Mouse (Mus musculus): ENCODE results near the gene Mecom. TPM values are rescaled to one million over a fixed set of nuclear protein-coding genes. Genes with fewer than 3 reads are reported as not detected.

The Mecom gene
- polyA plus RNA-seq, 1 experiment from 2014 or later, result 89.3 TPM

DNA sequence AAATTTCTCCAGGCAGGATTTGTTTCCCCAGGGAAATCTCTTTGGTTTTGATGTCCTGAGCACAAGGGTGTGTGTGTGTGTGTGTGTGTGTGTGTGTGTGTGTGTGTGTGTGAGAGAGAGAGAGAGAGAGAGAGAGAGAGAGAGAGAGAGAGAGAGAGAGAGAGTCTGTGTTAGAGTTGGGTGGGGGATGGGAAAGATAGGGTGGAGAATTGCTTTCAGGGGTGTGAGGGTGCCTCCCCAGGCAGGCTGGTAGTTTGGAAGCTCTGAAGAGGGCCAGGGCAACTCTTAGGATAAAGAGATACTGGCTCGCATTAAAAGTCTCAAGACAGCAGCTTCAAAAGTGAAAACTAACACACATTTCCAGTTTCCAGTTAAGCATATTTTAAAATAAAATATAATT, 534.4 kb downstream of the Mecom start:
- no peak for ATAC-seq (ENCODE audit: low FRiP score, low TSS enrichment)
- Histone ChIP-seq H3K4me3 (ENCODE audit: low read length) (peak overlapping the region; percentile 55), H3K36me3 (ENCODE audit: control insufficient read depth, insufficient read depth, low read length) (no peaks in the 10 kb centered on the region), H3K9me3 (ENCODE audit: control insufficient read depth, low read length) (no peaks in the 10 kb centered on the region), H3K9ac (ENCODE audit: low read depth, low read length) (peak overlapping the region; percentile 86), H3K4me2 (replicated peaks; ENCODE audit: low read depth, low read length) (peak overlapping the region; percentile 77), H3K27ac (ENCODE audit: low read depth, low read length) (peak overlapping the region; percentile 91; the same call in 1 of the 2 replicates), H3K4me1 (ENCODE audit: control insufficient read depth, insufficient read depth, low read length) (peaks cover 21% of the 10 kb centered on the region), H3K27me3 (ENCODE audit: control insufficient read depth, insufficient read depth, low read length) (no peaks in the 10 kb centered on the region)
- WGBS, result 16% methylated on average over 1 of the region's 1 CpGs

DNA sequence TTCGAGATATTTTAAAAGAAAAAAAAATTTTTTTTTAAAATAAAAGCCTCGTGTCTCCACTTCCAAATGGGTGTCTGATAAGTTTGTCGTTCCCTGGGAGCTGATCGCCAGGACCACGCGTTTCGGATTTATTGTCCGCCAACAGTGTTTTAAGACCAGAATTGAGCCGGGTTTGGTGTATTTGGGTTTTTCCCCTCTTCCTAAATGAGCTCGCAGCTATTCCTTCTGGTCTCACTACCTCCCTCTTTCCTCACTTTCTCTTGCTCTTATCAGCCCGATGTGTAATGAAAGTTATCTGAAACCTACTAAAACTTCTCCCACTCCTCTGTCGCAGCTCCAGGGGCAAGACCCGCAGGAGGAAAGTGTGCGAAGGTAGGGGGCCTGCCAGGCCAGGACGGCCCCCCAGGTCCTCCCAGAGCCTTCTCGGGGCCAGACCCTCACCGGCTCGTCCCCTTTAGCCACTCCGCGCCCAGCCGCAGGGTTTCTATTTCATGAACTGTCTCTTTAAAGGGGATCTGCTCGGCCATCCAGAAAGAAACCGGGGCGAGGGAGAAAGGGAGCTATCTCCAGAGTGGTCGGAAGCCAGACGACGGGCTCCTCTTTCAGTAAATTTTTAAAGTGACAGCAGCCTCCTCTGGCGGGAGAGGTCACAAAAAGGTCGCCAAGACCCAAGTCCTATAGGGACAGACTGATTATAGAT, 535.0 kb downstream of the Mecom start:
- Histone ChIP-seq H3K9ac (ENCODE audit: low read depth, low read length) (peak overlapping the region; percentile 86), H3K4me2 (replicated peaks; ENCODE audit: low read depth, low read length) (peak overlapping the region; percentile 77), H3K4me3 (ENCODE audit: low read length) (peak overlapping the region; percentile 55), H3K27me3 (ENCODE audit: control insufficient read depth, insufficient read depth, low read length) (no peaks in the 10 kb centered on the region), H3K27ac (ENCODE audit: low read depth, low read length) (peak overlapping the region; percentile 91), H3K4me1 (ENCODE audit: control insufficient read depth, insufficient read depth, low read length) (peaks cover 15% of the 10 kb centered on the region), H3K36me3 (ENCODE audit: control insufficient read depth, insufficient read depth, low read length) (no peaks in the 10 kb centered on the region), H3K9me3 (ENCODE audit: control insufficient read depth, low read length) (no peaks in the 10 kb centered on the region)
- under 1% methylated on average over 29 of the region's 29 CpGs for WGBS
- peak; percentile 81 for ATAC-seq (ENCODE audit: low FRiP score, low TSS enrichment)

GRCm38 (mm10) chr3:30012150-30012549, 535.7 kb downstream of the Mecom start:
- under 1% methylated on average over 27 of the region's 27 CpGs for WGBS
- no peak for ATAC-seq (ENCODE audit: low FRiP score, low TSS enrichment)
- Histone ChIP-seq H3K4me3 (ENCODE audit: low read length) (peak overlapping the region; percentile 55), H3K9me3 (ENCODE audit: control insufficient read depth, low read length) (no peaks in the 10 kb centered on the region), H3K4me2 (replicated peaks; ENCODE audit: low read depth, low read length) (peak overlapping the region; percentile 77), H3K27ac (ENCODE audit: low read depth, low read length) (peak overlapping the region; percentile 91), H3K4me1 (ENCODE audit: control insufficient read depth, insufficient read depth, low read length) (peaks cover 11% of the 10 kb centered on the region), H3K27me3 (ENCODE audit: control insufficient read depth, insufficient read depth, low read length) (no peaks in the 10 kb centered on the region), H3K9ac (ENCODE audit: low read depth, low read length) (peak overlapping the region; percentile 86), H3K36me3 (ENCODE audit: control insufficient read depth, insufficient read depth, low read length) (no peaks in the 10 kb centered on the region)

DNA sequence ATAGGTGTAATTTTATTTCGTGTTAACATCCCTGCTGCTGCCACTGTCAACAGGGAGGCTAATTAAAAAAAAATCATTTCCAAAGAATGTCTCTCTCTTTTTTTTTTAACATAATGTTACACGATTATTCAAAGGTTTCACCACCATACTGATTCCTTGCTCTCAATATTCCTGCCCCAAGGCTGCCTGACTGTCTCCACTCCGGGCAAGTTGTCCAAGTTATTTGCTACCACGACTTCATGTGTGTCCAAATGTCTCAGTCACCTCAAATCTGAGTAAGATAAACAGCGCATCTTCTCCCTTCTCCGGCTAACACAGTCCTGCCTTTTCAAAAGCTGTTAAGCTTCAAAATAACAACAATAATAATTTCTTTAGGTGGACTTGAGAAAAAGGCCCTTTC, 536.1 kb downstream of the Mecom start:
- peak overlapping the region; percentile 91 for H3K27ac ChIP-seq (ENCODE audit: low read depth, low read length)
- no peaks in the 10 kb centered on the region for H3K36me3 ChIP-seq (ENCODE audit: control insufficient read depth, insufficient read depth, low read length)
- peak overlapping the region; percentile 86 for H3K9ac ChIP-seq (ENCODE audit: low read depth, low read length)
- H3K9me3 ChIP-seq (ENCODE audit: control insufficient read depth, low read length), result no peaks in the 10 kb centered on the region
- H3K27me3 ChIP-seq (ENCODE audit: control insufficient read depth, insufficient read depth, low read length), result no peaks in the 10 kb centered on the region
- no peak for ATAC-seq (ENCODE audit: low FRiP score, low TSS enrichment)
- WGBS, result 4% methylated on average over 6 of the region's 6 CpGs
- H3K4me1 ChIP-seq (ENCODE audit: control insufficient read depth, insufficient read depth, low read length), result peaks cover 11% of the 10 kb centered on the region
- peak overlapping the region; percentile 55 for H3K4me3 ChIP-seq (ENCODE audit: low read length)
- peak overlapping the region; percentile 77 for H3K4me2 ChIP-seq (replicated peaks; ENCODE audit: low read depth, low read length)

- peak overlapping the region; percentile 55 for H3K4me3 ChIP-seq (ENCODE audit: low read length)
- H3K4me1 ChIP-seq (ENCODE audit: control insufficient read depth, insufficient read depth, low read length), result peaks cover 6% of the 10 kb centered on the region
- no peaks in the 10 kb centered on the region for H3K9me3 ChIP-seq (ENCODE audit: control insufficient read depth, low read length)
- H3K36me3 ChIP-seq (ENCODE audit: control insufficient read depth, insufficient read depth, low read length), result no peaks in the 10 kb centered on the region
- H3K9ac ChIP-seq (ENCODE audit: low read depth, low read length), result peak overlapping the region; percentile 86
- WGBS, result 13% methylated on average over 6 of the region's 6 CpGs
- H3K27ac ChIP-seq (ENCODE audit: low read depth, low read length), result peak overlapping the region; percentile 91
- no peak for ATAC-seq (ENCODE audit: low FRiP score, low TSS enrichment)
- no peaks in the 10 kb centered on the region for H3K27me3 ChIP-seq (ENCODE audit: control insufficient read depth, insufficient read depth, low read length)
- H3K4me2 ChIP-seq (replicated peaks; ENCODE audit: low read depth, low read length), result peak overlapping the region; percentile 77
Observed at GRCm38 (mm10) chr3:30010889-30011288, 536.9 kb downstream of the Mecom start.

GRCm38 (mm10) chr3:30009596-30009995, 538.2 kb downstream of the Mecom start:
- no peaks in the 10 kb centered on the region for H3K9me3 ChIP-seq (ENCODE audit: control insufficient read depth, low read length)
- no peaks in the 10 kb centered on the region for H3K36me3 ChIP-seq (ENCODE audit: control insufficient read depth, insufficient read depth, low read length)
- H3K4me3 ChIP-seq (ENCODE audit: low read length), result peak overlapping the region; percentile 34
- H3K27me3 ChIP-seq (ENCODE audit: control insufficient read depth, insufficient read depth, low read length), result no peaks in the 10 kb centered on the region
- H3K4me2 ChIP-seq (replicated peaks; ENCODE audit: low read depth, low read length), result peak overlapping the region; percentile 38
- WGBS, result 51% methylated on average over 5 of the region's 5 CpGs
- no peaks in the 10 kb centered on the region for H3K4me1 ChIP-seq (ENCODE audit: control insufficient read depth, insufficient read depth, low read length)
- no peak for ATAC-seq (ENCODE audit: low FRiP score, low TSS enrichment)
- peak overlapping the region; percentile 37; the same call in 1 of the 2 replicates for H3K27ac ChIP-seq (ENCODE audit: low read depth, low read length)
- peak overlapping the region; percentile 54 for H3K9ac ChIP-seq (ENCODE audit: low read depth, low read length)

GRCm38 (mm10) chr3:30004888-30005405, 542.9 kb downstream of the Mecom start:
- no peak overlapping the region for H3K9ac ChIP-seq (ENCODE audit: low read depth, low read length)
- H3K27ac ChIP-seq (ENCODE audit: low read depth, low read length), result peak overlapping the region; percentile 52; the same call in 1 of the 2 replicates
- 50% methylated on average over 8 of the region's 8 CpGs for WGBS
- no peak overlapping the region; the same call in 1 of the 2 replicates for H3K4me2 ChIP-seq (replicated peaks; ENCODE audit: low read depth, low read length)
- H3K27me3 ChIP-seq (ENCODE audit: control insufficient read depth, insufficient read depth, low read length), result no peaks in the 10 kb centered on the region
- H3K4me1 ChIP-seq (ENCODE audit: control insufficient read depth, insufficient read depth, low read length), result 0 out of 2 replicates have a peak, but pooled peaks cover 8% of the 10 kb centered on the region
- H3K9me3 ChIP-seq (ENCODE audit: control insufficient read depth, low read length), result no peaks in the 10 kb centered on the region
- H3K4me3 ChIP-seq (ENCODE audit: low read length), result no peak overlapping the region
- H3K36me3 ChIP-seq (ENCODE audit: control insufficient read depth, insufficient read depth, low read length), result no peaks in the 10 kb centered on the region
- peak; percentile 82 for ATAC-seq (ENCODE audit: low FRiP score, low TSS enrichment)

DNA sequence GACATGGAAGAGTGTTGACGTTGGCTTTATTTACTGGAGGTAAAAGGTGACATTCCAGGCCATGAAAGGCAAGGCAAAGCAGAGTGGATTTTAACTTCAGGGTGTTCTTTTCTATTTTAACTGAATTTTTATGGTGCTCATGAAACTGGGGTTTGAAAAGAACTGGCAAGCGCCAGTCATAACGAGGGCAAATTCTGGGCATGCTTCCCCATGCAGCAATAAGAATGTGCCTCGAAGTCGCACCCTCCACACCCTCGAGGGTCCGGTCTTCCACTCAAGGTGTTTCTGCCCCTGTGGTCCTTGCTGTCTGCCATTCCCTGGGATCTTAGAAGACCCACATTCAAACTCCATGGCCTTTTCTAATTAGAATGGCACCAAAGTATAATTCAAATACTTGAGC, 547.5 kb downstream of the Mecom start:
- Histone ChIP-seq H3K27me3 (ENCODE audit: control insufficient read depth, insufficient read depth, low read length) (no peaks in the 10 kb centered on the region), H3K9ac (ENCODE audit: low read depth, low read length) (peak overlapping the region; percentile 12; the same call in 1 of the 2 replicates), H3K36me3 (ENCODE audit: control insufficient read depth, insufficient read depth, low read length) (no peaks in the 10 kb centered on the region), H3K4me2 (replicated peaks; ENCODE audit: low read depth, low read length) (no peak overlapping the region), H3K4me1 (ENCODE audit: control insufficient read depth, insufficient read depth, low read length) (0 out of 2 replicates have a peak, but pooled peaks cover 9% of the 10 kb centered on the region), H3K4me3 (ENCODE audit: low read length) (no peak overlapping the region), H3K27ac (ENCODE audit: low read depth, low read length) (peak overlapping the region; percentile 47; the same call in 1 of the 2 replicates), H3K9me3 (ENCODE audit: control insufficient read depth, low read length) (no peaks in the 10 kb centered on the region)
- WGBS, result 58% methylated on average over 7 of the region's 7 CpGs
- ATAC-seq (ENCODE audit: low FRiP score, low TSS enrichment), result no peak

- no peak for ATAC-seq (ENCODE audit: low FRiP score, low TSS enrichment)
- Histone ChIP-seq H3K36me3 (ENCODE audit: control insufficient read depth, insufficient read depth, low read length) (peaks cover 2% of the 10 kb centered on the region; the same call in 1 of the 2 replicates), H3K9ac (ENCODE audit: low read depth, low read length) (no peak overlapping the region), H3K4me3 (ENCODE audit: low read length) (no peak overlapping the region), H3K27me3 (ENCODE audit: control insufficient read depth, insufficient read depth, low read length) (no peaks in the 10 kb centered on the region), H3K4me1 (ENCODE audit: control insufficient read depth, insufficient read depth, low read length) (0 out of 2 replicates have a peak, but pooled peaks cover 4% of the 10 kb centered on the region), H3K27ac (ENCODE audit: low read depth, low read length) (no peak overlapping the region), H3K4me2 (replicated peaks; ENCODE audit: low read depth, low read length) (no peak overlapping the region), H3K9me3 (ENCODE audit: control insufficient read depth, low read length) (no peaks in the 10 kb centered on the region)
- 50% methylated on average over 1 of the region's 1 CpGs for WGBS
Observed at GRCm38 (mm10) chr3:29999035-29999434, 548.8 kb downstream of the Mecom start.

All from kidney, embryonic 14.5 days (tissue).